Mouse (Mus musculus) granulocyte monocyte progenitor cell, adult 5-6 weeks (primary cell): ENCODE results near the gene Ntm. TPM values are rescaled to one million over a fixed set of nuclear protein-coding genes. Genes with fewer than 3 reads are reported as not detected.

Experiments used
- ATAC-seq: replicated peaks from 2 replicates; pipeline ENCODE4 v1.8.0; 2016; ENCODE audit warnings: mild to moderate bottlenecking, moderate TSS enrichment, inconsistent platforms; ENCODE audit not compliant: poor library complexity, severe bottlenecking
- total RNA-seq, 2 experiments: library from RNA; stranded (forward) in 1 of 2; stranded (reverse) in 1 of 2; fragments of 200-712, 200-1000 nt in 1 of 2; fragments of >200 nt in 1 of 2; fragmentation: Nextera tagmentation in 1 of 2; gene quantifications; 2 replicates each; pipeline ENCODE4 v1.2.3; 2014 to 2017

Gene Ntm
- total RNA-seq, 2 experiments from 2014 or later = not detected

DNA sequence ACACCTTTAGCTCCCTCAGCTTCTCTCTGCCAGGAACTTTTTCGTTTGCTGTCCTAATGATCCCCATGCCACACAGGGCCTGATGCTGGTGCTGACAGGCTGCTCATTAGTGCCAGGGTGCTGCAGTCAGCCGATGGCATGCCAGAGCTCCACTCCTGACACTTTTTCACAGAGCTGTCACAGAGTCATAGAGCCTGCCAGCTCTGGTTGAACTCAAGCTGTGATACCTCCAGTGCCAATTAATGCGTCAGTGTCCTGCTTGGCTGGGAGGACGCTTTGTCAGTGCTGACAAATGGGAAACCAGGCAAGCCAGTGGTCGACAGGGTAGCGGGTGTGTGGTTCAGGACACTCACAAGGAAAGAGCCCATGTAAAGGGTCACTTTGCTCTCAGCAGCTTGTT lies 858.9 kb downstream of the Ntm start:
- ATAC-seq = no peak

DNA sequence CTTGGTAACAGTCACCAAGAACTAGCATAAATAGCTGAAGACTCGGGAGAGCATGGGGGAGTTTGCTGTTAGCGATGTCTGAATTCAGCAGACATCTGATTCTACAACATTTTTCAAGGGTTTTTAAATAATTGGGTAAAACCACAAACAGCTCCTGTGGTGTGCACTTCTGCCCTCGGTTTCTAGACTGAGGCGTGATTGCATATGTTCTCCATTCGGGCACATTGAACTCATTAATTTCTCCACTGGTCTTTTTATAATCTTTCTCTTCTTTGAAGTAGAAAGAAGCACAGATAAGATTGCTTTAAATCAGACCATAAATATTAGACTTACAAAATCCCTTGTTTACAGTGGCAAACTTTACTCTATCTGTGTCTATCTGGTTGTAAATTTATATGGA lies 862.3 kb downstream of the Ntm start:
- no peak for ATAC-seq

DNA sequence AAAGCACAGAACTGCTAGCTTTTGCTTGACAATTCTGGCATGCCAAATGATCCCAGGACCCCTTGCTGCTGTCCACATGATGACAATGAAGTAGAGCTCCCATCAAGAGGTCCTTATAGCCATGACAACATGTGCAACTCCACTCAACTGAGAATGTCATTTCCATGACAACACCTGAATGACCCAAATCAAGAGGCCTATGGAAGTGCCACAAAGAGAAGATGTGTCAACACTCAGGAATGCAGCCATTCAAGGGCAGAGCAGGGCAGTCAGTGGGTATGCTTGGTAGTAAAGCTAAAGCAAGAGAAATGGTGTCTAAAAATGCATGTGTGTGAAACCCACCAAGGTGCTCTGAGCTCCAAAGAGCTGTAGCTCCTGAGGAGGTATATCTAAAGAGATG lies 870.5 kb downstream of the Ntm start:
- ATAC-seq = no peak

DNA sequence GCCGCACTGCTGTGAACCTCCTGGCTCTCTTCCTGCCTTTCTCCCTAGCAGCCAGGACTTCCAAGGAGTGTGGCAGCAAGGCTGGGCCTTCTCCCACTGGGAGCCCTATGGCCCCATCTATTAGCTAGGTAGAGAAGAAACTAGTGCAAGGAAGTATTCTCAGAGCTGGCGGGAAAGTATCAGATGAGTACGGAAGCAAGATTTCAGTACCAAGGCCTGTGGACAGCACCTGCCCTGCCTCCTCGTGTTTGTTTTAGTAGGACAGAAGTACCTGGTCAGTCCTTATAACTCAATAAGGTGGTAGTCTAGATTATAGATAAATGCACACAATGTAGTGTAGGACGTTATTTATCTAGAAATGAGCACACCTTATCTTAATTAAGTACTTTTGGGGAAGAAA lies 874.3 kb downstream of the Ntm start:
- ATAC-seq = no peak

DNA sequence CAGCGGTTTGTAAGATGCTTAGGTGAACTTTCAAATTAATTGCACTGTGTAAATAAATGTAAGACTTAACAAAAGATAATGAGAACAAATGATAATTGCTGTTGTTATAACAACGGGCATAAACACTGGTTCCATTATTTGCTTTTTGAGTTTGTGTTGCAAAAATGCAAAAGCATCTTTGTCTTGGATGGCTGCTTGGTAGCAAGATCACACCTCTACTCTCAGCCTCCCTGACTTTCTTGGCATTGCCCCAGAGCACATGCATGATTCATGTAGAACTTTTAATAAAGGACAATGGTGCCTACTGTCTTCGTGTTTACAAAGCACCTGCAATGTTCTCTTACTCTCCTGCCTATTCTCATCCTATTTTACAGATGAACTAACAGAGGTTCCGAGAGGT lies 875.3 kb downstream of the Ntm start:
- ATAC-seq = no peak

DNA sequence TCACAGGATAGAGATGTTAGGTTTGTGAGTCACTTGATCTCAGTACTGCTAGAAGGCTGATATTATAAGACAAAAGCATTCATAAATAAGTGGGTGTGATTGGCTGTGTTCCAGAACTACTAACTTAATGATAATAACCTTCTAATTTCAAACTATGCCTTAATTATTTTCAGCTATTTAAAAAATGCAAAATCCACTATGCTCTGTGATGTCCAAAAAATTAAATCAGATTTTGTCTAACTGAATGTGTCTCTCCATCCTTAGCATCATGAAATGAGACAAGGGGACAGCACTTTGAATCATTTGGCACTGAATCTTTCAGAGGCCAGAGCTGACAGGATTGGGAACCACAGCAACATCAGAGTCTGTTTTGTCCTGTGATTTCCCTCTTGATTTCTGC lies 875.8 kb downstream of the Ntm start:
- no peak for ATAC-seq

DNA sequence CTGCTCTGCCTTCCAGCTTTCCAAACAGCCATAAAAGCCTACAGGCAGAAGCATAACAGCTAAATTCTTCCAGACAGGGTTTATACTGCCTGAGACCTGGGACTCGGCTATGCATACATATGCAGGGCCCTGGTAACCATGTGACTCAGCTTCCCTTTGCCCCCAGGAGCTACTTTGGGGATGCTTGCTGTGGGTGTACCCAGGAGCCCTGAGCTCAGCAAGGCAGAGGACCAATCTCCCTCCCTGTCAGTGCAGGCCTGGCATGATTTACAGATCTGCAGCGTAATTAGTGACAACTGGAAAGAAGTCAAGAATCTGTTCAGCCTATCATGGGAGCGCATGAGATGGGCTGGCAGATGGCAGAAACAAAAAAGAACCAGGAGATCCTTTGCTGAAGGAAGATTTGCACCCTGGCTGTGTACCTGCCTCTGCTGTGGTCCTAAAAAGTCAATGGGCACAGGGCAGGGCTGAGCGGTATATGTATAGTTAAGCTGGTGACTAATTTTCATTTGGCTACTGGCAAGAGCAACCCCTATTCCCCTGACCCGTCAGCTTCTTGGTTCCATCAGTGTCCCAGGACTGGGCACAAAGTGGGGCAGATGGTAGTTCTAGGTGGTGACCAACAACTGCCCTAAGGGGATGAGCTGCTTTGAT lies 886.9 kb downstream of the Ntm start:
- ATAC-seq = no peak

DNA sequence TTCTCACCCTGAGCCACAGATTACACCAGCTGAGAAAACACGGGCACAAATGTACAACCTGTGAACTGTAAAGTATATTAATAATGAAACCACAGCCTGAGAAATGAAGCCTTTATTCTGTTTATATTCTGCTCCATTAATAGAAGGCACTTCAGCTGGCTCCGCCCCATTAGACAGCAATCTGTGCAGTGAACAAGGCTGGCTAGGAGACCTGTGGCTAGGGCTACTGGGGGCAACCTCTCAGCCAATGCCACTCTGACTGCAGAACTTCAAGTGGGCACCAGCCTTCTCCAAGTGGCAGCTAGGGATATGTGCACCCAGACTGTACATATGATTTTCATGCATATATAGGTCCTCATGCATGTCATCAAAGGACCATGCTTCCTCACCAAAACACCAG lies 887.7 kb downstream of the Ntm start:
- ATAC-seq = no peak

DNA sequence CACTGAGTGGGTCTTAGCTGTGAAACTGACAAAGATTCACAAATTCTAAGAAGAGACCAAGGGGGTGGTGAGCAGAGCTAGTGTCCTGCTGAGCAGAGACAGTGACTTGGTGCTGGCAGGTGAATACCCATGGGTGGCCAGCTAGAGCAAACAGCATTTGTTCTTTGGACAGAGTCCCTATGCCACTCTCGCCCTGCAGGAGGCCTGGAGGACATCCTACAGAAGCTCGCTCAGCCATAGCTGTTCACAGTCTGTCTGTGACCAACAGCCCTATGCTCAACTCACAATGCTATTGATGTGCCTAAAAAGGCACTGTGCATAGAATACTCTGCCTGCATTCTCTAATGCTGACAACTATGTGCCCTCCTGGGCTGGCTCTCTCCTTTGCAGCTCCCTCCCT lies 888.4 kb downstream of the Ntm start:
- ATAC-seq = no peak

DNA sequence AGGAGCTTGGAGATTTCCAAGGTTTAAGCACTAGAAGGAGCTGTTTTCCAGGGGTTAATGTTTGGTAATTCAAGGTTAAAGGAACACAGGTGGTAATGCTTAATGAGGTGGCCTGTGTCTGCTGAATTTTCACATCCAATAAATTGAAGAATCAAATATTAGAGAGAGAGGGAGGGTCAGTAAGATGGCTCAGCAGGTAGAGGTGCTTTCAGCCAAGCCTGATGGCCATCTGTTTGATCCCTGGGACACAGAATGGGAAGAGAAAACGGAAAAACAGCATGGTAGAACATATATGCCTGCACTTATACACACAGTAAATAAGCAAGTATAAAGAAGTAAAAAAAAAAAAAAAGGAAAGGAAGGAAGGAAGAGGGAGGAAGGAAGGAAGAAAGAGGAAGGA lies 890.9 kb downstream of the Ntm start:
- ATAC-seq = no peak

DNA sequence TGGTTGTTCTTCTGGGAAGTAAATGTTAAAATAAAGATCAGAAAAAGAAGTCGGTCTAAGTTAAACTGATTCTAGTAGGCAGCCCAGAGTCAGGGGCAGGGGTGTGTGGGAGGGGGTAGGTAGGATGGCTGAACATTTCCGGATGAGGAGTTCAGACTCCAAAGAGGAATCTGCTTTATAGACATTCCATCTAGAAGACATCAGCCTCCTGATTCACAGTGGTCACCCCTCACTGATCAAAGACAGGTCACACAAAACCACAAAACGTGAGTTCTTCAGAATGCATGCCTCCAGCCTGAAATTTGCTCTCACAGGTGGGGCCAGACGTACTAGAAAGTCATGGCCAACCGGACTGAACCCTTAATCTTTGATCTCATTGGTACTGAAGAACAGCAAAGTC lies 895.4 kb downstream of the Ntm start:
- no peak for ATAC-seq

DNA sequence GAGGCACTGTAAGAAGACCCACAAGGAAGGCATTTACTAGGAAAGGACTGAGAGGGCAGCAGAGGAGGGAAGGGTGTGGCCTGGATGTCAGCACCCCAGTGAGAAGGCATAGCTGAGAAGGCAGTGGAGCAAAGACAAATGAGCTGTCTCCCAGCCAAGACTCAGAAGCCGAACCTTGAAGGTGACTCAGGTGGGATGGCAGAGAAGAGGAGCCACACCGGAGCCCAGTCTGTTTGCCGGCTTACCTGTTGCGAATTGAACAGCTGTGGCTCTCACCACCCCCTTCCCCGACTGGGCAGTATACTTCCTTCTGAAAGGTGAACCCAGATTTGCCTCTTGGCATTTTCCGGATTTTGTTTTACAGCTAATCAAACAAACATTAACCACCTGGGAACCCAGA lies 902.6 kb downstream of the Ntm start:
- ATAC-seq = no peak

DNA sequence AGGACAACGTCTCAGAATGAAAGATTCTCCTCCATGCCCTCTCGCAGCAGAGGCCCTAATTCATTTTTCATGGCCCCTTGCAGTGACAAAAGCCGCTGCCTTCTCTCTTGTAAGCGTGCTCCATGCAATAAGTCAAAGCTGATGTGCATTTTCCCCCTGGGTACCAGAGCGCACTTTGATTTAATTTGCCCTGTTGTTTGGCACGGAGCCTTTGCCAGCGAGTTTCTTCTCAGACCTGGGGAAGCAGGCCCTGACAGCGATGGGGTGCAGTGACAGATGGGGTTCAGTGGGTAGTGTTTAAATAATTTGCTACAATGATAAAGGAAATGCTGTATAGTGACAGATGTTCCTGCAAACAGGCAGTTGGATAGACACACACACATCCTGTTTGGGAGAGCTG lies 904.1 kb downstream of the Ntm start:
- ATAC-seq = no peak

DNA sequence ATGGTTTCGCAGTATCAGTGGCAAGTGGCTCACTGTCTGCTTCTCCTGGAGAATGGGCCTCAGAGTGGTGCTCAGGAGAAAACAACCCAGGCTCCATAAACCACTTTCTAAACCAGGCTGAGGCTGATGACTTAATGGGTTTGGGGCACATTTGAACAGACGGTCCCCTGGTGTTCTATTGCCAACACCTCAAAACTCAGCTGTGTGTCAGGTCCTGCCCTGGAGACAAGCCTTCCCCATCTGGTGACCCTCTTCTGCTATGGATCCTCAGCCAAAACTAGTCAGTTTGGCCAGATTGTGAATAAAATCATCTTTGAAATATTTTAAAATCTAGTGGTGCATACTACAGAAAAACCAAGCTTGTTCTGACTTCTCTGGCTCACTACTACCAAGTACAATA lies 907.3 kb downstream of the Ntm start:
- no peak for ATAC-seq

DNA sequence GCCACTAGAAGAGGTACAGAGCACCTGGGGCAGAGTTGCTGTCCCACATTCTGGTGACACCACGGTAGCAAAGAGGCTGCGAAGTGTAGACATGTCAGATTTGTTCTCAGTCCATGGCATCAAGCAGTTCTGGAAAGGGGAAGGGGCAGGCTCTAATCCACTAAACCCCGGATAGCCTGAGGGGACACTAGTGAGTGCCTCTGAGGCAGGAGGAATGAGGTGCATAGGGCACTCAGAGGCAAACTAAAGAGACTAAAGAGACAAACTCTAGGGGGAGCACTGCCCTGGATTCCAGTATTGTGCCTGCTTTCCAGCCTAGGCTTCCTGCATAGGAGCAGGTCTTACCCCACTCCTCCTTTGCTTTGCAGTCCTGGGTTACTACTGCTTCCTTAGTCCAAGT lies 926.5 kb downstream of the Ntm start:
- ATAC-seq = no peak

DNA sequence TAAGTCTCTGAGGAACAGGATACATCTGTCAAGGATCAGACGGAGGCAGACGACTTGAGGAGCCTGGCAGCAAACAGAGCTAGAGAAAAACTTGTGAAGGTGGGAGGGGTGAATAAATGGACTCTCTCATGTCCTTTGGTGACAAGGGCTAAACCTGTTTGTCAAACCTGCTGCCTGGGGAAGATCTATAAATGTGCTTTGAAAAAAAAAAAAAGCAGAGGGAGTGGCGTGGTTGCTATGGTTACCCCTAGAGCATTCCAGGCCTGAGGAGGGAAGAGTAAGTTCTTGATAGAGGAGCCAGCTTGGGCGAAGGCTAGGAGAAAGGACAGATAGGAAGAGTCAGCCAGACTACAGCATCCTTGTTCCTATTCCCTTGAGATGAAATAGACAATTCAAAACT lies 926.9 kb downstream of the Ntm start:
- no peak for ATAC-seq

DNA sequence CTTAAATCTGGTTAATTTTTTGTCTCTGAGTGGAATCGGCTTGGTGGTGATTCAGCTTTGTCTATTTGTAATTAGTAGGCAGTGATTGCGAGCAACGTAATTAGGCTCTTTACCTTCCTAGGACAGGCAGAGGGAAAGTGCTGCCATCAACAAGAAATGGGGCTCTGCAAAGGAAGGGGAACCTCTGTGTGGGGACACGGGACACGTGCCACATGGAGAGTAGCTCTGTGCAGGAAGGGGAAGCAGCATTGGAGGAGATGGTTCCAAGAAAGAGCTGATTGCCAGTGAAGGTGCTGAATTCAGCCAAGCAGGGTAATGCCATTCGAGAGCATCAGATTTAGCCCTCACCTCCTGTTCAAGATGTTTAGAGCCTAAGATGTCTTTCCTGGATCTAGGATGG lies 936.5 kb downstream of the Ntm start:
- ATAC-seq = no peak

DNA sequence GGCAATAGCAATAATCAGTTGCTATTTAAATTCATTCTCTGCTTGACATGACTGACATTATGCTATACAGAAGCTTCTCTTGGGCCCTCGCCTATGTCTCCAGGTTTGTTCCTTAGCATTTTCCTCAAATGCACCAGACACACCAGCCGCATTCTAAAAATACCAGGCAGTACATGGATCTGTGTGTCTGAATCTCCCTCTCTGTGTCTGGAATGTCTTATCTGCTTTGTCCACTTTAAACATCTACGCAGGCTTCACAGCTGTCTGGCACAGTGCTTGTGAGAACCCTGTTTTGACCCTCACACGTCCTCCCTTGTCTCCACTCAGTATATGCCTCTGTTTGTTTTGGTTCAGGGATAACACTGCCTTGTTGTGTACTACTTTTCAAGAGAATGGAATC lies 937.3 kb downstream of the Ntm start:
- ATAC-seq = no peak

DNA sequence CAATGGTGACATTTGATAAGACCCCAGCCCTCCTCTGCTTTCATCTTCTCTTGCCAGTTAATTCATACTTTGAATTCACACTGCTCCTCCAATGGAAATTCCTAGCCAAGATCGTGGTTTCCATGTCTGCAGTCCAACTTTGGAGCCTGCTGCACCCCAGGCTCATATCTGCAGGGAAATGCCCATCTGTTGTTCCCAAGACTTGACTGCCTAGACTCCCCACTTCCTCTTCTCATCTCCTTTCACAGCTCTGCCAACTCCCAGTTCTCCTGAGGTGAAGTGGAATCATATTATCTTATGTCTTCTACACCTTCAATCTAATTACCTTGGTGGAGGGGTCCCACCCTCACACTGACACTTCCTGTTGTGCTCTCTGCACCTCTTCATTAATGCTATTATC lies 937.8 kb downstream of the Ntm start:
- ATAC-seq = no peak

DNA sequence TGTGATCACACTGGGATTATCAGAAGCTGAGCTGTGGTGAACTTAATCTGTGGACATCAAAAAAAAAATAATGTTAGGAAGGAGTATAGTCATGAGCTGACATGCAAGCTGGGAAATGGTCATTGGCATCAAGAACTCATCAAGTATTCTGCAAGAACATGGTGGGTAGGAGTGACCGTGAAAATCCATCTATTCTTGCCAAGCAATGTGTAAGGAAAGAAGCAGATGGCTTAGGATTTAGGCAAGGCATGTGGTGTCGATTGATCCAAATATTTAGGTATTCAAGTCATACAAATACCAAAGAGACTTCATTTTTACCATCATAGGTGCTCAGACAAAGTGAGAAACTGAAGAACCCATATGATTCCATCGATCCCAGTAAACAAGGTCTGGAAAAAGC lies 946.1 kb downstream of the Ntm start:
- ATAC-seq = no peak

DNA sequence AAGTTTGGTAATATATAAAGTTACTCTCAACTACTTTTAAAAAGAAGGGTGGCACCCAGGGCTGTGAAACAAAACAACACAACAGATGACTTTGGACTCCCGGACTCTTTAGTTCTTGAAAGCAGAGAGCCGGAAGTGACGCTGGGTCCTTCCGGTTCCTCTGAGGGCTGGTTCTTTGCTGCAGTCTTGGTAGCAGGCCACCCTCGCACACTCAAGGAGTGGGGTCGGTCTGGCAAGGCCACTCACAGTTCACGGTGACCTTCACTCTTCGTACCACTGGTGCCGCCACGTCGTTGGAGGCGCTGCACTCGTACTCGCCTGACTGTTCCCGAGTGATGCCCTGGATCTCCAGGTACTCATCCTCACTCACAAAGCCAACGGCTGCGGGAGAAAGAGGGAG lies 949.1 kb downstream of the Ntm start:
- ATAC-seq = no peak

DNA sequence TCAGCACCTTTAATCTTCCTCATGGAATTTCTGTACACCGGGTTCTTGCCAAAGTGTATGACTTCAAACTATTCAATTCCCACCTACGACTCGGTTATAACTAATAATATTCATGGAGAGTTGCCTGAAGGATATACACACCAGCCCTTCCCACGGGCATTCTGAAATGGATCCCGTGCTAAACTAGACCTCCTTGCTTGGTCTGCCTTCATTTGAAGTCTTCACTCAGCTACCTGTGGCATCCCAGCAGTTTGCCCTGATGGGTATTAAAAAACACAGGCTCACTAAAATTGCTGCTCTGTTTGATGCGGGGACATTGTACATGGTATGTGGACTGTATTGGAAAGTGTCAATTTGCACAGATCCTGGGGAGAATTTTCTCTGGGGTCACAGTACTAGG lies 950.4 kb downstream of the Ntm start:
- no peak for ATAC-seq

DNA sequence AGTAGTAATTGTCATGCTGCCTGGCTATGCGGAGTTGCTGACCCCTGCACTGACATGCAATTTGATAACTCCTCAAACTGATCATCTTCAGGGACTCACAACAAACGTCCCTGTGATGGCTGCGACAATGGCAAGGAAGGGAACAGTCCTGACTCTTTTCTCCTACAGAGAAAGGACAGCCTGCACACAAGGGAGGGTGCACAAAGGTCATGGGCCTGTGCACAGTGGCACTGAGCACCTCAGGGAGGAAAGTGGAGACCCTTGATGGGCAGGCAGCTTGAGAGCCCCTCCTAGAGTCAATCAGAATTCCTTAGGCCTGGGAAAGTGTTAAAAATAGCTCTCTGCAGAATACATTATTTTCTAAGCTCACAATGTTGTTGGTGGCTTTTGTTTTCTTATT lies 951.5 kb downstream of the Ntm start:
- no peak for ATAC-seq
